Mouse (Mus musculus): ENCODE data around the gene Micu1. TPM values are rescaled to one million over a fixed set of nuclear protein-coding genes. Genes with fewer than 3 reads are reported as not detected.
"Not testable (repeated sequence)": the region's sequence is repeated elsewhere in the genome, so short reads cannot be mapped to it uniquely, and the experiment has no call there.

Micu1 gene
- polyA plus RNA-seq, 1 experiment from 2014 or later, result 56.2 TPM

DNA sequence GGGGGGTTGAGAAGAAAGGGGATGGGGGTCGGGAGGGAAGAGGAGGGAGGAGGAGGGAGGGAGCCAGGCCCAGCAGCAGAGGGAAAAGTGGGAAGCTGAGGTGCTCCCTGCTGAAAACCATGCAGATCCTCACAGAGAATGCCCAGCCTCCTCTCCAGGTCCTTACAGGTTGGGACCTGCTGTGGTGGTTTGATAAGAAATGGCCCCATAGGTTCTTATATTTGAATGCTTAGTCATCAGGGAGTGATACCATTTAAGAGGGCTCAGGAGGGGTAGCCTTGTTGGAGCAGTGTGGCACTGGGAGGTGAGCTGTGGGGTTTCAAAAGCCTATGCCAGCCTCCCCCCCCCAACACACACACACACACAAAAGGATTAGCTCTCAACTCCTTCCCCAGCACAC lies 173.1 kb downstream of the Micu1 start:
- peak; percentile 10; the same call in 1 of the 2 replicates for ATAC-seq (ENCODE audit: low FRiP score, low TSS enrichment)
- Histone ChIP-seq H3K9ac (ENCODE audit: low read length) (no peak overlapping the region), H3K4me1 (replicated peaks; ENCODE audit: control insufficient read depth, insufficient read depth) (no peaks in the 10 kb centered on the region), H3K36me3 (ENCODE audit: control insufficient read depth, insufficient read depth, low read length) (no peaks in the 10 kb centered on the region), H3K9me3 (ENCODE audit: control insufficient read depth, low read length) (no peaks in the 10 kb centered on the region), H3K27ac (replicated peaks) (peak overlapping the region; percentile 56), H3K4me2 (replicated peaks; ENCODE audit: low read depth) (no peak overlapping the region), H3K27me3 (ENCODE audit: control insufficient read depth, insufficient read depth, low read length) (no peaks in the 10 kb centered on the region), H3K4me3 (ENCODE audit: low read depth, low read length) (no peak overlapping the region)
- 7% methylated on average over 1 of the region's 1 CpGs for WGBS
- TF ChIP-seq CTCF (IDR thresholded peaks at IDR 0.05; ENCODE audit: low read depth) (no peak), EP300 (optimal IDR thresholded peaks at IDR 0.05) (no peak)
- DNase-seq (ENCODE audit: low spot score), result no peak

DNA sequence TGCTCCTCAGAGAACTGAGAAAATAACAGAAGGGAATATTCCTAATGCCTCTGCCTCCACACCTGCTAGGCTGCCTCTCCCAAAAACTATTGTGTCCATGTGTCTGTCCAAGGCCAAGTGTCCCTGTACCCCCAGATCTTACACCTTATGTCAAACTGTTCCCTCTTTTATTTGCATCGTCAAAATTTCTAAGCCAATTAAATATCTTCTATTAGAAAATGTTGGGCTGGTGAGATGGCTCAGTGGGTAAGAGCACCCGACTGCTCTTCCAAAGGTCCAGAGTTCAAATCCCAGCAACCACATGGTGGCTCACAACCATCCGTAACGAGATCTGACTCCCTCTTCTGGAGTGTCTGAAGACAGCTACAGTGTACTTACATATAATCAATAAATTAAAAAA lies 174.4 kb downstream of the Micu1 start:
- not testable (repeated sequence) for H3K4me1 ChIP-seq (replicated peaks; ENCODE audit: control insufficient read depth, insufficient read depth); H3K9ac ChIP-seq (ENCODE audit: low read length); ATAC-seq (ENCODE audit: low FRiP score, low TSS enrichment); H3K4me3 ChIP-seq (ENCODE audit: low read depth, low read length); DNase-seq (ENCODE audit: low spot score); H3K27me3 ChIP-seq (ENCODE audit: control insufficient read depth, insufficient read depth, low read length); H3K27ac ChIP-seq (replicated peaks); H3K9me3 ChIP-seq (ENCODE audit: control insufficient read depth, low read length); H3K36me3 ChIP-seq (ENCODE audit: control insufficient read depth, insufficient read depth, low read length); H3K4me2 ChIP-seq (replicated peaks; ENCODE audit: low read depth)
- WGBS, result 89% methylated on average over 3 of the region's 4 CpGs

DNA sequence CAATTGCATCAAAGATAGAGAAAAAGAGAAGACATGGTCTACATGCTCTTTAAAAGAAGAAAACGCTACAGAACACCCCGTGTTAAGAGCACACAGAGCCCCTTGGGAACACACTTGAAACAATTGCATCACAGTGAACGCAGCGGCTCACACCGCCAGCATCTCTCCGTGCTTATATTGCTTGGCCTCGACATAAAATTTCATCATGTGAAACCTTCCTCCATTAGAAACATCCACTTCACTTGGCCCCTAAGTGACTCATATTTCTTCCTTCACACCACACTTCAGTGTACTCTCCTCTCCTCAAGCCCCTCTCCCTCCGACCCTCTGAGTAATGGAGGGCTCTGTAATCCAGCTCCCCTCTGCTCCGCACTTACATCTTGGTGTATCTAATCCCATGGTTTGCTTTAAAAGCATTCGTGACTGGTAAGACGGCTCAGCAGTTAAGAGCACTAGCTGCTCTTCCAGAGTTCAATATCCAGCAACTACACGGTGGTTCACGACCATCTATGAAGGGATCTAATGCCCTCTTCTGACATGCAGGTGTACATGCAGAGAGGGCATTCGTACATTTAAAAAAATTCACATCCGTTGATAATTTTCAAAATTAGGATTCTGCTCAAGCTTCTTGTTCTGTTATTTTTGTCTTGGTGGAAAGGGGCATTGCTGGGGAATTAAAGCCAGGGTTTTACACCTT lies 175.3 kb downstream of the Micu1 start:
- no peaks in the 10 kb centered on the region for H3K27me3 ChIP-seq (ENCODE audit: control insufficient read depth, insufficient read depth, low read length)
- DNase-seq (ENCODE audit: low spot score) (no peak), ATAC-seq (ENCODE audit: low FRiP score, low TSS enrichment) (no peak)
- no peak overlapping the region for H3K9ac ChIP-seq (ENCODE audit: low read length)
- TF ChIP-seq EP300 (optimal IDR thresholded peaks at IDR 0.05) (no peak), CTCF (IDR thresholded peaks at IDR 0.05; ENCODE audit: low read depth) (no peak)
- WGBS, result 73% methylated on average over 15 of the region's 15 CpGs
- H3K4me2 ChIP-seq (replicated peaks; ENCODE audit: low read depth), result no peak overlapping the region
- H3K9me3 ChIP-seq (ENCODE audit: control insufficient read depth, low read length), result no peaks in the 10 kb centered on the region
- no peak overlapping the region for H3K27ac ChIP-seq (replicated peaks)
- no peaks in the 10 kb centered on the region for H3K36me3 ChIP-seq (ENCODE audit: control insufficient read depth, insufficient read depth, low read length)
- peaks cover 3% of the 10 kb centered on the region; the same call in 1 of the 2 replicates for H3K4me1 ChIP-seq (replicated peaks; ENCODE audit: control insufficient read depth, insufficient read depth)
- H3K4me3 ChIP-seq (ENCODE audit: low read depth, low read length), result no peak overlapping the region

DNA sequence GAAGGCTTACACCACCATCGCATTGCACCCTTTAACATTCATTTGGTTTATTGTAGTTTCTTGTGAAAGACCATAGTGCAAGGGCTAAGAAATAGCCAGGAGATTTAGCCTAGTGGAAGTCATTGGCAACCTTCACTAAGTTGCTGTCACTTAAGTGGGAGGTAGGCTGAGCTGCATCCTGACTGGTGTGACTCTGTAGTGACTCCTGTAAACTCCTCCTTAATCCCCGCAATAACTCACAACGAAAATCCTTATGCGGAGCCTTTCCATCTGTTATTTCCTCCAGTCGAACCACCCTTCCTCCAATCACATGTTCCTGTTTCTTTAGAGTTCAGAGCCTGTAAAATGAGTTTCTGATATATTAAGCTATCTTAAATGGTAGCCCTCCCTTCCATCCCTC lies 176.5 kb downstream of the Micu1 start:
- Histone ChIP-seq H3K9ac (ENCODE audit: low read length) (peak overlapping the region; percentile 32), H3K4me2 (replicated peaks; ENCODE audit: low read depth) (peak overlapping the region; percentile 80), H3K9me3 (ENCODE audit: control insufficient read depth, low read length) (no peaks in the 10 kb centered on the region), H3K4me3 (ENCODE audit: low read depth, low read length) (peak overlapping the region; percentile 96), H3K36me3 (ENCODE audit: control insufficient read depth, insufficient read depth, low read length) (no peaks in the 10 kb centered on the region), H3K4me1 (replicated peaks; ENCODE audit: control insufficient read depth, insufficient read depth) (peaks cover 3% of the 10 kb centered on the region; the same call in 1 of the 2 replicates), H3K27me3 (ENCODE audit: control insufficient read depth, insufficient read depth, low read length) (no peaks in the 10 kb centered on the region), H3K27ac (replicated peaks) (peak overlapping the region; percentile 100)
- 11% methylated on average over 5 of the region's 5 CpGs for WGBS
- TF ChIP-seq CTCF (IDR thresholded peaks at IDR 0.05; ENCODE audit: low read depth) (no peak), EP300 (optimal IDR thresholded peaks at IDR 0.05) (no peak)
- ATAC-seq (ENCODE audit: low FRiP score, low TSS enrichment), result 0 out of 2 replicates have a peak, but pooled peaks have one; percentile 14
- DNase-seq (ENCODE audit: low spot score), result no peak

DNA sequence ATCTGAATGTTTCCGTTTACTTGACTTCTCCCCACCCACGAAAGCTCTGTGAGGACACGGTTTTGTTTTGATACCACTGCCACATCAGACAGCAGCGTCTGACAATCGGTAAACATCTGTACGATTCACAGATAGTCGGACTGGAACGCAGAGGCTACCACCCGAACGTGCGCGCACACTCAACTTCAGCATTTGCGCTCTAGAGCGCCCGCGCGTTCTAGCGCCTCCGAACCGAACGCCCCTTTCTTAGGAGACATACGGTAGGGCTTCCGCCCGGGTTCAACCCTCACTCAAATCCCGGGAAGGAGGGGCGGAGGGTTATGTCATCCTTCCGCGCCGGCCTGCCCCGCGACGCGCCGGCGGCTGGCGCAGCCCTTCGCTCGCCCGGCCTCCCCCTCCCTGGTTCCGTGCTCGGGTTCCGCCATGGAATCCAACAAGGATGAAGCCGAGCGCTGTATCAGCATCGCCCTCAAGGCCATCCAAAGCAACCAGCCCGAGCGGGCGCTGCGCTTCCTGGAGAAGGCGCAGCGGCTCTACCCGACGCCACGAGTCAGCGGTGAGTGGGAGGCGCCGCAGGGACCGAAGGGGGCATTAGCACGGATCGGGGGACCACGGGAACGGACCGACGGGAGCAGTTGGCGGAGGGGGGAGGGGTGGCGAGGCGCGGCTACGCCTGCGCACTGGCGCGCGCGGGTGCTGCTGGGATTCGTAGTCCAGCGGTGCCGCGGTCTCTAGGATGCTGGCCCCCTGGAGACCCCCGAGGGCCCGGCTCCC lies 177.2 kb downstream of the Micu1 start, which contains the start of gene Dnajb12:
Dnajb12 (plus strand) TSS at position 302 of the 774 bp plus-strand sequence.
- peak within 1 kb of the TSS; percentile 80 for H3K4me2 ChIP-seq (replicated peaks; ENCODE audit: low read depth)
- peak; percentile 92 for ATAC-seq (ENCODE audit: low FRiP score, low TSS enrichment)
- H3K36me3 ChIP-seq (ENCODE audit: control insufficient read depth, insufficient read depth, low read length), result no peaks in the 10 kb centered on the region
- peak; percentile 94 for DNase-seq (ENCODE audit: low spot score)
- H3K9ac ChIP-seq (ENCODE audit: low read length), result peak within 1 kb of the TSS; percentile 97
- no peaks in the 10 kb centered on the region for H3K9me3 ChIP-seq (ENCODE audit: control insufficient read depth, low read length)
- under 1% methylated on average over 63 of the region's 80 CpGs for WGBS
- no peak for TF ChIP-seq EP300 (optimal IDR thresholded peaks at IDR 0.05)
- no peak for TF ChIP-seq CTCF (IDR thresholded peaks at IDR 0.05; ENCODE audit: low read depth)
- H3K27me3 ChIP-seq (ENCODE audit: control insufficient read depth, insufficient read depth, low read length), result no peaks in the 10 kb centered on the region
- peak within 1 kb of the TSS; percentile 100 for H3K27ac ChIP-seq (replicated peaks)
- peaks cover 3% of the 10 kb centered on the region; the same call in 1 of the 2 replicates for H3K4me1 ChIP-seq (replicated peaks; ENCODE audit: control insufficient read depth, insufficient read depth)
- peak within 1 kb of the TSS; percentile 96 for H3K4me3 ChIP-seq (ENCODE audit: low read depth, low read length)

DNA sequence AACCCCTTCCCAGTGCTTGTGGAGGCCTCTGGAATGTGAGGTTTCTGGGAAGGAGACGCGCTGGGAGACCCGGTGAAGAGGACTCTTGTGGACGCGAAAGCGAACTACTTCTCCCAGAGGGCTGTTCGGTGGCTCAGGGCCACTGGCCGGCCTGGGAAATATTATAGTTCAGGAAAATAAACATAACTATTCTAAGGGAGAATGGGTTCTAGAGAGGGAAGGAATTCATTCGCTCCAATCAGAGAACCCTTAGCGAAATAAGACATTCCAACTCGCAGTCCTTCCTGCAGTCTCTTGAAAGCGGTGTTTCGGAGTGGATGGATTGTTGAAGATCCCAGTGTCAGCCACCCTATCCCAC lies 177.7 kb downstream of the Micu1 start:
- H3K36me3 ChIP-seq (ENCODE audit: control insufficient read depth, insufficient read depth, low read length), result no peaks in the 10 kb centered on the region
- H3K4me3 ChIP-seq (ENCODE audit: low read depth, low read length), result peak overlapping the region; percentile 96
- DNase-seq (ENCODE audit: low spot score) (no peak), ATAC-seq (ENCODE audit: low FRiP score, low TSS enrichment) (peak; percentile 52)
- H3K27me3 ChIP-seq (ENCODE audit: control insufficient read depth, insufficient read depth, low read length), result no peaks in the 10 kb centered on the region
- H3K9ac ChIP-seq (ENCODE audit: low read length), result peak overlapping the region; percentile 97
- WGBS, result 0% methylated on average over 13 of the region's 13 CpGs
- no peaks in the 10 kb centered on the region for H3K9me3 ChIP-seq (ENCODE audit: control insufficient read depth, low read length)
- H3K4me2 ChIP-seq (replicated peaks; ENCODE audit: low read depth), result peak overlapping the region; percentile 80
- TF ChIP-seq CTCF (IDR thresholded peaks at IDR 0.05; ENCODE audit: low read depth) (no peak), EP300 (optimal IDR thresholded peaks at IDR 0.05) (no peak)
- H3K4me1 ChIP-seq (replicated peaks; ENCODE audit: control insufficient read depth, insufficient read depth), result peaks cover 3% of the 10 kb centered on the region; the same call in 1 of the 2 replicates
- H3K27ac ChIP-seq (replicated peaks), result peak overlapping the region; percentile 100

Data from stomach, postnatal 0 days (tissue).